Mouse (Mus musculus): Measurements from ENCODE around the gene CN725425.

The CN725425 gene

DNA sequence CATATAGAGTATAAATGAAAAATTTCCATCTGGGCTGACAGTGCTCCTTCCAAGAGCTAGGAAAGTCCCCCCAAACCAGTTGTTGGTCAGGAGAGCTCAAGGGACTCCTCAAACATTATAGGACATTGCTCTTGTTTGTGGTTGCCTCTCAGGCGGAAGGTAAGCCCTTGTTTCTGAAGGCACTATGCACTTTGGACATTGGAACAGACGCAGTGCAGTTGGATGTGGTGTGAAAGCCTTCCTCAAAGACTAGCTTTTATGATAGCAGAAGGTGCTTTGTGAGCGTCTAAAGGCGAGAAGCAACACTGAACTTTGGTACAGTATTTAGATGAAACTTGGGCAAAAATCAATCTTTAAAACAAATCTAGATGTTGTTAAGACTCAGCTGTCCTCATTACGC is 7.2 kb downstream of the CN725425 start:
- DNase-seq (ENCODE audit: extremely low spot score, low spot score), result no peak

- DNase-seq (ENCODE audit: extremely low spot score, low spot score), result no peak
Observed at GRCm38 (mm10) chr15:91237294-91237693, 38.0 kb downstream of the CN725425 start.

DNA sequence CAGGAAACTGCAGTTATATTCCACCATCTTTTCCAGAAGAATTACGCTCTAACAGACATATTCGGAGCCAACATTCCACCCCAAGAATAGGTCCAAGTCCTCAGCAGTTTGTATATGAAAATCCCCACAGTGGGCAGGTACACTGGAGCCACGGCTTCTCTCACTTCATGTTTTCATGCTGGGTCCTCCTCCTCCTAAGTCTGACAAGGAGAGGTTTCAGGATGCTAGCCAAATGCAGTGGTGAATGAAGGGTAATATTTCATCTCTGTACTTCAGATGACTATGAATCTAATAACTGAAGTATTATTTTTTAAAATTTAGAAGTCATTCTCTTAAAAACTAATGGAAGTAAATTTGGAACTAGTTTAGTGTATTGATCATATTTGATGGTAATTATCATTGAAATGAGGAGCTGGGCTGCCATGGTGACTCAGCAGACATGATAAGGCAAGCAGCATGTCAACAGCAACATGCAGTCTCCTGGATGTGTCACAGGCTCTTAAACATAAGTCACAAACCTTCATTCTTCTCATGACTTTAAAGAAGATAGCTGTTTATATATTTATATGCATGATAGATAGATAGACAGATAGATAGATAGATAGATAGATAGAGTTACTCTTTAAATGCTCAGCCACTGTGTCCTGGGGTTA is 41.5 kb downstream of the CN725425 start:
- no peak for DNase-seq (ENCODE audit: extremely low spot score, low spot score)

GRCm38 (mm10) chr15:91250815-91251214 is 51.5 kb downstream of the CN725425 start:
- DNase-seq (ENCODE audit: extremely low spot score, low spot score), result no peak

DNA sequence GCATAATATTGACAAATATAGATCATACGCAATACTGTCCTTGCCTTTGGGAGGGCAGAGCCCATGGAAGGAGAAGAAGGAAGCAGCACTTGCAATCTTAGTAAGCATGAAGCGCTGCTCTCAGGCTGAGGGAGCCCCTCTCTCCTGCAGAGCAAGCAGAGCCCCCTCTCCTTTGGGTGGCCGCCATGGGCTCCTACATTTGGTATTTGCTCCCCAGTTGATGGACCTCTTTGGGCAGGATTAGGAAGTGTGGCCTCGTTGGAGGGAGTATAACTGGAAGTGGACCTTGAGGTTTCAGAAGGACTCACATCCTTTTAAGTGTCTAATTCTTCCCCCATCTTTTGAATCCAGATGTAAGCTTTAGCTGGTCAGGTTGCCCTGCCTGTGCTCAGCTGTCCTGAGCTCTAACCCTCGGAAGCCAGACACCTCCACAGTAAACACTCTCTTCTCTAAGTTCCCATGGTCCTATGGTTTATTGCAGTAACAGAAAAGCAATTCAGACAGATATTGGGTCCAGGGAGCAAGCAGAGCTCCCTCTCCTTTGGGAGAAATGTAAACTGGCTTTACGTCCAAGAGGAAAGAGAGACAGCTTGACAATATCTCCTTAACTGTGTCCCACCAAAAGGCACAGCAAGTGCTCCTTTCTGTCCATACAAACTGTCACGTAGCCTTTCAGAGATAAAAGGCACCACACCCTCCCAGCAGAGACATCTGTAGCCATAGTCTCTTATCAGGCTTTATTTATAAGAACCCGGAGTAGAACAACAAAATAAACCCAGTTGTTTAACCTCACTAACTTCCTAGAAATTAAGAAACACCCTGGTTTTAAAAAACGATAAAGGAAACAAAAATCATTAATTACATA is 52.5 kb downstream of the CN725425 start:
- DNase-seq (ENCODE audit: extremely low spot score, low spot score), result no peak

DNA sequence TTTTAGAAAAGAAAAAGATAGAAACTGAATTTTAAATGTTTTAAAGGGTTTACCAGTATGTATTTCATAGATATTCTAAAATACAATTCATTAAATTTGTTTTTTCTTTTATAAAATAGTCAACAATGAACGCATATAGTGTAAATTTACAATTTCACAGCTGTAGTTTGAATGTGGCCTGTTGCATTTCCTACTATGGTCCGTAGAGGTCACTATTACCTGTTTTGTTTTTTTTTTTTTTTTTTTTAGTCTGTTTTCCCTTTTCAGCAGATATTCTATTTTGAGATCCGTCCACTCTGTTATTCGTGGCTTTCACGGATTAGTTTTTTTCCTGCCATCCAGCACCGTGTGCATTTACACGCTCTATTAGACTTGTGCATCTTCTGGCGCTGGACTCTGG is 53.7 kb downstream of the CN725425 start:
- no peak for DNase-seq (ENCODE audit: extremely low spot score, low spot score)

DNA sequence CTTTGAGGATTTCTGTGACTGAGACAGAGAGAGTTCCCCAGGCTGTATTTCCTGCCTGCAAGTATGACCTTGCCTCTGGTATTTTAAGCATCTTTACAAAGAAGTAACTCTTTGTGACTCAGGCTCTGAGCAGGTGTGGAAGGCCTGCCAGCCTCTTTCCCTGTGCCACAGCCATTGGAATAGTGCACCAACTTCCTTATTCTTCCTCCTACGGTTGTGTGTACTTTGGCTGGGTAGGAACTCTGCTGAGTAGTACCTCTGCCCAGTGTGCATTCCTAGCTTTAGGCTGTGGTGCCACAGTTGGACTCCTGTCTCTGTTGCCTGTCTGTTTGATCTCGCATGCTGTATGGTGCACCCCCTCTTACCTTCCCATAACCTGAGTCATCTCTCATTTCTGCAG is 56.0 kb downstream of the CN725425 start:
- no peak for DNase-seq (ENCODE audit: extremely low spot score, low spot score)

GRCm38 (mm10) chr15:91257140-91257539 is 57.8 kb downstream of the CN725425 start:
- DNase-seq (ENCODE audit: extremely low spot score, low spot score), result no peak

DNA sequence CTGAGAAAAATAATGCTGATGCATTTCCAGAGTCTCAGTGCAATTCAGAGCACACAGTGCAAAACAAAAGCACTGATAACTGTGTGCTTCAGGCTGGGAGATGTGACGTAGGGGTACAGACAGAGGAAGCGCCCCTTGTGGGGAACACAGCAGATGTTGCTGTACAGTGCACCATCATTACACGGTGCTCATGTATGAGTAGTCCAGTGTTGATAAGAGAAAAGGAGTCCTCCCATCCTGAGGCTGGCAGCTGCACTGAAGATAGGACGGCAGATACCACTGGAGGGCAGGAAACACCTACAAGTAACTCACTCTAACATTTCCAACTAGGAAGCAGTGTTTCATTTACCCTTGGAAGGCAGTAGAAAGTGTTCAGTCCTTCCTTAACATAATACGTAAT is 61.3 kb downstream of the CN725425 start:
- no peak for DNase-seq (ENCODE audit: extremely low spot score, low spot score)

DNA sequence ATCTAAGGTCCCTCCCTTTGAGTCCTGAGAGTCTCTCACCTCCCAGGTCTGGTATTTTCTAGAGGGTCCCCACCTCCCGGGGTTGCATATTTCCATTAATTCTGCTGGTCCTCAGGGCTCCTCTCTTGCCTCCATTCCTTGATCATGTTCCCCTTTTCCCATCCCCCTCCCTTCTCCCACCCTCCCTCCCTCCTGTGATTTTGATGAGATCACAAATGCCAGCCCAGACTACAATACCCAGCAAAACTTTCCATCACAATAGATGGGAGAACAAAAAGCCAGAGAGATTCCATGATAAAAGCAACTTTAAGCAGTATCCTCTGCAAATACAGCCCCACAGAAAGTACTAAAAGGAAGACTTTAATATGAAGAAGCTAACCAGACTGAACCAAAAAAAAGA is 64.6 kb downstream of the CN725425 start:
- DNase-seq (ENCODE audit: extremely low spot score, low spot score), result no peak

GRCm38 (mm10) chr15:91268532-91268931 is 69.2 kb downstream of the CN725425 start:
- DNase-seq (ENCODE audit: extremely low spot score, low spot score), result no peak

- DNase-seq (ENCODE audit: extremely low spot score, low spot score), result no peak
Observed at GRCm38 (mm10) chr15:91275961-91276360, 76.7 kb downstream of the CN725425 start.

- DNase-seq (ENCODE audit: extremely low spot score, low spot score), result no peak
Observed at GRCm38 (mm10) chr15:91279571-91279970, 80.3 kb downstream of the CN725425 start.

GRCm38 (mm10) chr15:91281521-91281920 is 82.2 kb downstream of the CN725425 start:
- no peak for DNase-seq (ENCODE audit: extremely low spot score, low spot score)

DNA sequence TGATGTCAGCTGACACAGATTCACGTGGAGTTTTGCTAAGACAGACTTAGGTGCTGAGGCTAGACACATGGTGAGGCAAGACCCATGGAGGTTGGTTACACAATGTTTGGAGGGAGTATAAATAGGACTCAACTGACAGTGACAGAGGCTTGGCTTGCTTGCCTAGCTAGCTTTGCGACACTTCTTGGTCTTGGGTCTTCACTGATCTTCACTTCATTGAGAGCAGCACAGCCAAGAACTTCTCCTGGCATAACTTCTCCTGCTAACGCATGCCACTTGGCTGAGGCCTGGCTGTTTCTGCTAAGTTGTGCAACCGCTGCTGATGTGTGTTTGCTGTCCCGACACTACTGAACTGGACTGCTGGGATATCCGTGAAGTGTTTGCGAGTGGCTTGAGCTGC is 83.5 kb downstream of the CN725425 start:
- DNase-seq (ENCODE audit: extremely low spot score, low spot score), result no peak

- no peak for DNase-seq (ENCODE audit: extremely low spot score, low spot score)
Observed at GRCm38 (mm10) chr15:91283418-91283817, 84.1 kb downstream of the CN725425 start.

DNA sequence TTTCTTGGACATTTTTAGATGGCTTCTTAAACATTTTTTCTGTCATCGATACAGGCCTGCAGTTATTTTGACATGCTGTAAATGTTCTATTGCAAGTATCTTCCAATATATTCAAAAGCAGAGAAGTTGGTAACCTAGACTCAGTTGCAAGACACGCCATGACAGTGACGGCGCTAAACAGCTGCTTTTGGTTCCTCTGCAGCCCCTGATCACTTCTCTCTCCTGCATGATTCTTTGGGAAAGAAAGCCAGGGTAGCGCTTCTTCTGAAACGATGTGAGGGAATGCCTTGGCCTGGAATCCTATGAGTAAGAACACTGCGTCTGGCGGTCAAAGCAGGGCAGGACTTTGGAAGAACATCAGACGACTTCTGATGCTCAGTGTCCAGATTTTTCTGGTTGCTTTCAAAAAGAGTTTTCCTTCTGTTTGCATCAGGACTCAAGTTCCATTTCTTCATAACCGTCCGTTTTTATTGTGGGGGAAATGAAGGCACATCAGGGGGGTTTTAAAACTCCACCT is 100.1 kb downstream of the CN725425 start:
- DNase-seq (ENCODE audit: extremely low spot score, low spot score), result no peak

GRCm38 (mm10) chr15:91301366-91301765 is 102.1 kb downstream of the CN725425 start:
- DNase-seq (ENCODE audit: extremely low spot score, low spot score), result peak; percentile 90

GRCm38 (mm10) chr15:91304296-91304852 is 105.1 kb downstream of the CN725425 start:
- DNase-seq (ENCODE audit: extremely low spot score, low spot score), result peak; percentile 53
